ENCODE assay signal across 26 mouse cellular contexts in the genomic region with DNA sequence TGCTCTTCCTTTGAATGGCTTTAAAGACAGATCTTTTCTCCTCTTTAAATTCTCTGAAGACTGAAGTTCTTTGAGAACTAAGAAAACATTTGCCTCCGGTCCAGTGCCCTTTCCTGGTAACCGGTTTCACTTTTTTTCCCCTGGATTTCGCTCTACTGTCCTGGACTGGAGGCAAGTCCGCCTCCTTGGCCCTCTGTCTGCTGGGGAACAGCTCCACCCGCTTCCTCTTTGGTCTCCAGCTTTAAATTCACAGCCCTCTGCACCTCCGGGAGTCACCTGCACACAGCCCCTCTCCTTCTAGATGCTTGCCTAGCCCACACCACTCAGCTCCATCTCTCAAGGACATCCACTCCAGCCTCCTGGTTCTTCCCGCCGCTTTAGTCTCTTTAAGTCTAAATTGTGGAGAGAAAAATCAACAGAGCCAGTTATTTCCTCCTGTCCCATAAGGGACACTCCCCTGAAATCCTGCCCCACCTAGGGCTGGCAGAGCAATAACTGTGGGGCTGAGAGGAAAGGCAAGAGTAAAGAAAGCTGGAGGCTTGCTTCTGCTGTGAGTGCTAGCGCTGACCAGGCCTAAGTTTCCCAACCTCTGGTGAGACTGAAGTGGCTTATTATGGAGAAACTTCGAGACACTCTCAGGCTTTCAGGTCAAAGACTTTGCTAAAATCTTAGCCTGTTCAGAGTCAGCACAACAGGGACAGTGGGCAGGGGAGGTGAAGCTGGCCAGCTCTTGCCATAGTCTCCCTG. TPM values are rescaled to one million over a fixed set of nuclear protein-coding genes. Genes with fewer than 3 reads are reported as not detected.
A peak's percentile ranks its signal among the peaks of the same experiment; 100 is the strongest.
DNase-seq lines count a peak whose midpoint lies in the region; ATAC-seq and TF ChIP-seq lines count a peak whose summit lies in the region.
"Had no signal": no experiment of that assay in that cellular context is flagged by ENCODE, and none has a peak within 500 bp of the region (broad histone marks: within the 10 kb centered on the region; RNA-seq: fewer than 3 reads in every experiment).

No protein-coding gene starts in this region.

- no peak overlapping the region; the same call in 1 of the 2 replicates for H3K27ac ChIP-seq in heart, embryonic 12.5 days (ENCODE audit: poor library complexity, severe bottlenecking)
- H3K27ac ChIP-seq in lung, embryonic 14.5 days (ENCODE audit: low read depth): 0 out of 2 replicates have a peak overlapping the region, but pooled peaks have one; percentile 26
- H3K27ac ChIP-seq in small intestine, adult 2 months (ENCODE audit: insufficient read depth, low read depth, low read length): peak overlapping the region; percentile 43; the same call in 1 of the 2 replicates
- no peak overlapping the region for H3K27ac ChIP-seq in liver, embryonic 12.5 days
- H3K27ac ChIP-seq: forebrain, embryonic 13.5 days; heart, embryonic 15.5 days; hindbrain, embryonic 14.5 days; liver, embryonic 13.5 days; midbrain, embryonic 12.5 days had no signal

- DNase-seq in heart, adult 11 months: peak; percentile 87
- DNase-seq in lung, embryonic 14.5 days: no peak
- DNase-seq in lung, postnatal 10 days: no peak
- DNase-seq in gastrocnemius, postnatal 4 days (ENCODE audit: low spot score in 2 of 2): no peak
- DNase-seq: adrenal gland, postnatal 10 days; cerebellum, adult 9-10 months; cerebellum, postnatal 36 days; gastrocnemius, postnatal 25 days; kidney, adult 9 months; kidney, postnatal 10 days; layer of hippocampus, postnatal 36 days; left cerebral cortex, postnatal 4 days; liver, embryonic 13.5 days; retina, postnatal 1 day; right cerebral cortex, postnatal 14 days; thymus, adult 2 months; thymus, postnatal 4 days had no signal

- TF ChIP-seq POLR2A in small intestine, adult 2 months (IDR thresholded peaks at IDR 0.05; ENCODE audit: low read depth, low read length): no peak

- no peaks in the 10 kb centered on the region for H3K36me3 ChIP-seq in heart, embryonic 12.5 days
- H3K36me3 ChIP-seq in lung, embryonic 14.5 days (ENCODE audit: insufficient read depth): no peaks in the 10 kb centered on the region
- no peaks in the 10 kb centered on the region for H3K36me3 ChIP-seq in small intestine, adult 2 months (ENCODE audit: control insufficient read depth, insufficient read depth, low read length)
- H3K36me3 ChIP-seq in liver, embryonic 12.5 days: no peaks in the 10 kb centered on the region
- H3K36me3 ChIP-seq: G1E; heart, embryonic 15.5 days; liver, embryonic 13.5 days; midbrain, embryonic 12.5 days had no signal

- H3K4me3 ChIP-seq in heart, embryonic 12.5 days: no peak overlapping the region
- no peak overlapping the region for H3K4me3 ChIP-seq in lung, embryonic 14.5 days (ENCODE audit: low read depth, low read length)
- no peak overlapping the region for H3K4me3 ChIP-seq in small intestine, adult 2 months (ENCODE audit: low read depth, low read length)
- H3K4me3 ChIP-seq in liver, embryonic 12.5 days: no peak overlapping the region
- H3K4me3 ChIP-seq: forebrain, embryonic 13.5 days; heart, embryonic 15.5 days; liver, embryonic 13.5 days; midbrain, embryonic 12.5 days had no signal

- no peaks in the 10 kb centered on the region for H3K27me3 ChIP-seq in heart, embryonic 12.5 days (replicated peaks)
- 0 out of 2 replicates have a peak, but pooled peaks cover 3% of the 10 kb centered on the region for H3K27me3 ChIP-seq in lung, embryonic 14.5 days (ENCODE audit: insufficient read depth, low read length)
- no peaks in the 10 kb centered on the region for H3K27me3 ChIP-seq in small intestine, adult 2 months (ENCODE audit: control insufficient read depth, insufficient read depth, low read length)
- peaks cover 21% of the 10 kb centered on the region for H3K27me3 ChIP-seq in liver, embryonic 12.5 days (replicated peaks)
- H3K27me3 ChIP-seq: heart, embryonic 15.5 days had no signal

- no peaks in the 10 kb centered on the region for H3K9me3 ChIP-seq in heart, embryonic 12.5 days (replicated peaks)
- no peaks in the 10 kb centered on the region for H3K9me3 ChIP-seq in lung, embryonic 14.5 days (ENCODE audit: low read depth, low read length)
- H3K9me3 ChIP-seq in liver, embryonic 12.5 days (replicated peaks): no peaks in the 10 kb centered on the region
- H3K9me3 ChIP-seq: forebrain, embryonic 13.5 days; G1E; heart, embryonic 15.5 days; liver, embryonic 13.5 days; megakaryocyte, embryonic 14.5 days; midbrain, embryonic 12.5 days had no signal

- TF ChIP-seq CTCF in lung, embryonic 14.5 days (IDR thresholded peaks at IDR 0.05; ENCODE audit: low read depth): no peak
- TF ChIP-seq CTCF in small intestine, adult 2 months (IDR thresholded peaks at IDR 0.05; ENCODE audit: extremely low read depth, insufficient read length, insufficient replicate concordance, low read depth, low read length): no peak

- 71% methylated on average over 10 of the region's 10 CpGs for WGBS in heart, embryonic 12.5 days
- 57% methylated on average over 10 of the region's 10 CpGs for WGBS in lung, embryonic 14.5 days
- 19% methylated on average over 10 of the region's 10 CpGs for WGBS in small intestine, adult 2 months
- 62% methylated on average over 10 of the region's 10 CpGs for WGBS in liver, embryonic 12.5 days (ENCODE audit: insufficient replicate concordance)

- no peak overlapping the region for H3K4me2 ChIP-seq in heart, embryonic 12.5 days
- no peak overlapping the region for H3K4me2 ChIP-seq in lung, embryonic 14.5 days
- H3K4me2 ChIP-seq in liver, embryonic 12.5 days: no peak overlapping the region
- H3K4me2 ChIP-seq: forebrain, embryonic 13.5 days; heart, embryonic 15.5 days; hindbrain, embryonic 14.5 days; liver, embryonic 13.5 days; midbrain, embryonic 12.5 days had no signal

- no peak overlapping the region for H3K9ac ChIP-seq in heart, embryonic 12.5 days
- no peak overlapping the region for H3K9ac ChIP-seq in lung, embryonic 14.5 days
- H3K9ac ChIP-seq in liver, embryonic 12.5 days: no peak overlapping the region
- H3K9ac ChIP-seq: forebrain, embryonic 13.5 days; heart, embryonic 15.5 days; hindbrain, embryonic 14.5 days; liver, embryonic 13.5 days; midbrain, embryonic 12.5 days had no signal

- no peak for ATAC-seq in heart, embryonic 12.5 days (ENCODE audit: insufficient number of reproducible peaks, low FRiP score)
- no peak for ATAC-seq in lung, embryonic 14.5 days (ENCODE audit: insufficient read depth)
- ATAC-seq in liver, embryonic 12.5 days: no peak

- peaks cover 18% of the 10 kb centered on the region for H3K4me1 ChIP-seq in heart, embryonic 12.5 days (replicated peaks)
- no peaks in the 10 kb centered on the region; the same call in 1 of the 2 replicates for H3K4me1 ChIP-seq in lung, embryonic 14.5 days (ENCODE audit: insufficient read depth)
- peaks cover 24% of the 10 kb centered on the region for H3K4me1 ChIP-seq in small intestine, adult 2 months (ENCODE audit: control insufficient read depth, insufficient read depth, insufficient read length, low read length)
- H3K4me1 ChIP-seq in liver, embryonic 12.5 days: peaks cover 19% of the 10 kb centered on the region

RNA-seq across cellular contexts. Expression of a gene that starts 5.3 kb away (rescaled TPM):
- 6.1 and 6.7 TPM in 2 replicates for polyA plus RNA-seq in heart, embryonic 12.5 days (2016; fragmentation: Nextera tagmentation; extraction: Ambion mirVana)
- 18.6 and 19.3 TPM in 2 replicates for polyA plus RNA-seq in lung, embryonic 14.5 days (2014; fragmentation: Nextera tagmentation; extraction: Ambion mirVana)
- polyA plus RNA-seq in small intestine, adult 2 months (2012; rRNA removed): 22.5 and 25.4 TPM in 2 replicates
- polyA plus RNA-seq in liver, embryonic 12.5 days (2016; fragmentation: Nextera tagmentation; extraction: Ambion mirVana): 1.9 and 2.3 TPM in 2 replicates
- 10 to 100 TPM; 44.8 to 59.4 TPM for total RNA-seq in gastrocnemius, postnatal 4 days (2021)

RNA-seq across cellular contexts. Expression of a gene that starts 53.9 kb away (rescaled TPM):
- 43.8 and 48.8 TPM in 2 replicates for polyA plus RNA-seq in heart, embryonic 12.5 days (2016; fragmentation: Nextera tagmentation; extraction: Ambion mirVana)
- polyA plus RNA-seq in lung, embryonic 14.5 days (2014; fragmentation: Nextera tagmentation; extraction: Ambion mirVana): 59.2 and 63.9 TPM in 2 replicates
- polyA plus RNA-seq in small intestine, adult 2 months (2012; rRNA removed): 165 and 295 TPM in 2 replicates
- 46.9 and 48.8 TPM in 2 replicates for polyA plus RNA-seq in liver, embryonic 12.5 days (2016; fragmentation: Nextera tagmentation; extraction: Ambion mirVana)
- total RNA-seq in gastrocnemius, postnatal 4 days (2021): 100 to 1,000 TPM in 1 of 2 experiments, 10 to 100 TPM in 1; 96.0 to 121 TPM

Comparison
In these comparisons a context has a peak if more than half of its experiments do, and no peak if none do; other contexts are left out.
1. H3K27ac ChIP-seq: peak in lung, embryonic 14.5 days (single experiment) and small intestine, adult 2 months (single experiment); none in heart, embryonic 12.5 days (single experiment) and liver, embryonic 12.5 days (single experiment).